Mouse (Mus musculus): ENCODE results near the gene Ermp1. TPM values are rescaled to one million over a fixed set of nuclear protein-coding genes. Genes with fewer than 3 reads are reported as not detected.
A peak's percentile ranks its signal among the peaks of the same experiment; 100 is the strongest.

The Ermp1 gene
- polyA plus RNA-seq, 1 experiment, result 7.4 TPM

- Histone ChIP-seq H3K27me3 (ENCODE audit: control insufficient read depth, insufficient read depth, insufficient read length) (no peaks in the 10 kb centered on the region), H3K4me3 (no peak overlapping the region), H3K79me2 (ENCODE audit: control insufficient read depth, insufficient read depth) (no peaks in the 10 kb centered on the region), H3ac (ENCODE audit: control insufficient read depth, insufficient read length) (no peak overlapping the region), H3K4me2 (ENCODE audit: low read depth) (no peak overlapping the region), H3K36me3 (ENCODE audit: control insufficient read depth, insufficient read depth) (no peaks in the 10 kb centered on the region)
- TF ChIP-seq MYOD1 (IDR thresholded peaks at IDR 0.05; ENCODE audit: control insufficient read depth in 1 of 3, insufficient read length in 2 of 3, low read depth in 2 of 3) (no peak), TCF12 (IDR thresholded peaks at IDR 0.05; ENCODE audit: insufficient read depth, poor library complexity, severe bottlenecking) (no peak), MAX (IDR thresholded peaks at IDR 0.05; ENCODE audit: low read depth) (no peak), POLR2A (IDR thresholded peaks at IDR 0.05; ENCODE audit: insufficient read length, low read depth) (no peak), MYOG (IDR thresholded peaks at IDR 0.05; ENCODE audit: control insufficient read depth in 1 of 3, insufficient read depth in 1 of 3, insufficient read length in 2 of 3, low read depth in 2 of 3) (no peak)
Measured at GRCm38 (mm10) chr19:29661974-29662580, 13.9 kb upstream of the Ermp1 start.

- Histone ChIP-seq H3K27me3 (ENCODE audit: control insufficient read depth, insufficient read depth, insufficient read length) (no peaks in the 10 kb centered on the region), H3K79me2 (ENCODE audit: control insufficient read depth, insufficient read depth) (no peaks in the 10 kb centered on the region), H3K4me3 (no peak overlapping the region), H3ac (ENCODE audit: control insufficient read depth, insufficient read length) (no peak overlapping the region), H3K36me3 (ENCODE audit: control insufficient read depth, insufficient read depth) (no peaks in the 10 kb centered on the region), H3K4me2 (ENCODE audit: low read depth) (no peak overlapping the region)
- TF ChIP-seq SRF (IDR thresholded peaks at IDR 0.05; ENCODE audit: control insufficient read depth, insufficient read length, low read depth), result no peak
- TF ChIP-seq POLR2A (IDR thresholded peaks at IDR 0.05; ENCODE audit: insufficient read length, low read depth), result no peak
- TF ChIP-seq MAX (IDR thresholded peaks at IDR 0.05; ENCODE audit: low read depth), result no peak
- TF ChIP-seq USF1 (IDR thresholded peaks at IDR 0.05; ENCODE audit: low read depth), result no peak
- no peak for TF ChIP-seq E2F4 (IDR thresholded peaks at IDR 0.05; ENCODE audit: insufficient read depth)
- TF ChIP-seq CEBPB (IDR thresholded peaks at IDR 0.05; ENCODE audit: insufficient read depth, poor library complexity, severe bottlenecking), result no peak
- no peak for TF ChIP-seq MYOG (IDR thresholded peaks at IDR 0.05; ENCODE audit: control insufficient read depth in 1 of 3, insufficient read depth in 1 of 3, insufficient read length in 2 of 3, low read depth in 2 of 3)
- no peak for TF ChIP-seq TCF12 (IDR thresholded peaks at IDR 0.05; ENCODE audit: insufficient read depth, poor library complexity, severe bottlenecking)
- TF ChIP-seq TCF3 (IDR thresholded peaks at IDR 0.05; ENCODE audit: insufficient read length, low read depth), result no peak
- TF ChIP-seq POLR2AphosphoS2 (IDR thresholded peaks at IDR 0.05; ENCODE audit: insufficient read length, low read depth), result no peak
- no peak for TF ChIP-seq REST (IDR thresholded peaks at IDR 0.05; ENCODE audit: insufficient read depth, insufficient read length)
- TF ChIP-seq MYOD1 (IDR thresholded peaks at IDR 0.05; ENCODE audit: control insufficient read depth in 1 of 3, insufficient read length in 2 of 3, low read depth in 2 of 3), result no peak
Measured at GRCm38 (mm10) chr19:29660835-29661764, 12.9 kb upstream of the Ermp1 start.

DNA sequence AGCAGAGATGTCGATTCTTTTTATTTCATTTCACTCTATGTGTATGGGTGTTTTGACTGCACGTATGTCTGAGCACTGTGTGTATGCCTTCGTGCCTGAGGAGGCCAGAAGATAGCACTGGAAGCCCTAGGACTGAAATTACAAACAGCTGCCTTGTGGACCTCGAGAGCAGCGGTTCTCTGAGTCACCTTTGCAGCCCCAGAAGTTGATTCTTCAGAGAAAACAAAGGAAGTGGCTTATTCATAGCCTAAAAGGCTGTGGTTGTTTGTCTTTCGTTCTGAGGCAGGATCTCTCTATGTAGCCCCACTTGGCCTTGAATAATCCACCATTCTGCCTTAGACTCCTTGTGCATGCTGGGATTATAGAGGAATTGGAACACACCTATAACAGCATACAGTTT lies 11.5 kb upstream of the Ermp1 start:
- Histone ChIP-seq H3K79me2 (ENCODE audit: control insufficient read depth, insufficient read depth) (no peaks in the 10 kb centered on the region), H3K36me3 (ENCODE audit: control insufficient read depth, insufficient read depth) (no peaks in the 10 kb centered on the region), H3ac (ENCODE audit: control insufficient read depth, insufficient read length) (no peak overlapping the region), H3K27me3 (ENCODE audit: control insufficient read depth, insufficient read depth, insufficient read length) (no peaks in the 10 kb centered on the region), H3K4me2 (ENCODE audit: low read depth) (peak overlapping the region; percentile 28), H3K4me3 (no peak overlapping the region)
- TF ChIP-seq POLR2AphosphoS2 (IDR thresholded peaks at IDR 0.05; ENCODE audit: insufficient read length, low read depth) (no peak), MYOD1 (IDR thresholded peaks at IDR 0.05; ENCODE audit: control insufficient read depth in 1 of 3, insufficient read length in 2 of 3, low read depth in 2 of 3) (peak in 1 of 3 experiments; percentile 30), E2F4 (IDR thresholded peaks at IDR 0.05; ENCODE audit: insufficient read depth) (no peak), SRF (IDR thresholded peaks at IDR 0.05; ENCODE audit: control insufficient read depth, insufficient read length, low read depth) (no peak)

GRCm38 (mm10) chr19:29658836-29659235 lies 10.6 kb upstream of the Ermp1 start:
- Histone ChIP-seq H3K4me3 (no peak overlapping the region), H3ac (ENCODE audit: control insufficient read depth, insufficient read length) (no peak overlapping the region), H3K36me3 (ENCODE audit: control insufficient read depth, insufficient read depth) (no peaks in the 10 kb centered on the region), H3K27me3 (ENCODE audit: control insufficient read depth, insufficient read depth, insufficient read length) (no peaks in the 10 kb centered on the region), H3K4me2 (ENCODE audit: low read depth) (no peak overlapping the region), H3K79me2 (ENCODE audit: control insufficient read depth, insufficient read depth) (no peaks in the 10 kb centered on the region)
- TF ChIP-seq TCF3 (IDR thresholded peaks at IDR 0.05; ENCODE audit: insufficient read length, low read depth) (no peak), MYOD1 (IDR thresholded peaks at IDR 0.05; ENCODE audit: control insufficient read depth in 1 of 3, insufficient read length in 2 of 3, low read depth in 2 of 3) (no peak), USF1 (IDR thresholded peaks at IDR 0.05; ENCODE audit: low read depth) (no peak), MYOG (IDR thresholded peaks at IDR 0.05; ENCODE audit: control insufficient read depth in 1 of 3, insufficient read depth in 1 of 3, insufficient read length in 2 of 3, low read depth in 2 of 3) (no peak), MAX (IDR thresholded peaks at IDR 0.05; ENCODE audit: low read depth) (no peak), POLR2A (IDR thresholded peaks at IDR 0.05; ENCODE audit: insufficient read length, low read depth) (no peak), CEBPB (IDR thresholded peaks at IDR 0.05; ENCODE audit: insufficient read depth, poor library complexity, severe bottlenecking) (no peak), REST (IDR thresholded peaks at IDR 0.05; ENCODE audit: insufficient read depth, insufficient read length) (no peak), SRF (IDR thresholded peaks at IDR 0.05; ENCODE audit: control insufficient read depth, insufficient read length, low read depth) (no peak), TCF12 (IDR thresholded peaks at IDR 0.05; ENCODE audit: insufficient read depth, poor library complexity, severe bottlenecking) (no peak), E2F4 (IDR thresholded peaks at IDR 0.05; ENCODE audit: insufficient read depth) (no peak), POLR2AphosphoS2 (IDR thresholded peaks at IDR 0.05; ENCODE audit: insufficient read length, low read depth) (no peak)

All from myocyte (in vitro differentiated cells).